Mouse (Mus musculus) leukemia stem cell, adult 10-12 weeks (primary cell): Measurements from ENCODE around the gene Olfr787. TPM values are rescaled to one million over a fixed set of nuclear protein-coding genes. Genes with fewer than 3 reads are reported as not detected.

Experiments used
- polyA plus RNA-seq: library from polyadenylated mRNA; stranded (reverse); fragments of >175 nt; gene quantifications from 2 replicates; pipeline ENCODE4 v1.2.3, GENCODE M21; 2012; ENCODE audit warnings: low replicate concordance

Olfr787 gene
- not detected in 2 replicates for polyA plus RNA-seq

DNA sequence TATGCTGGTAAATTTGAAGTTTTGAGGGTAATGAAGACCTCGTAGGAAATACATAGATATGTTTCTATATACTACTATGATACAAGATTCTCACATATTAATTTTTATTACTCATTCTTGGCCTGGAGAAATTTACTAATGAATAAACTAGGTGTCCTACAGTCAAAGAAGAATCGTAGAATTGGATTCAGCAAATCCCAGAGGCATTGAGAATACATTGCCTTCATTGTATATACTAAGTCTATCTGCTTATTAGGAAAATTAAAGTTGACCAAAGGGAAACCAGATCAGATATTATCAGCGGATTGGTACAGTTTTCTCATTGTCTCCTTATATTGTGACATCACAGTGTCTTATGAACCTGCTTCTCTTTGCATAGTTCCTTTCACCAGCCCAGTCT is at the start of gene Olfr787:
Olfr787 (plus strand) TSS at position 301 of the 400 bp plus-strand sequence.

DNA sequence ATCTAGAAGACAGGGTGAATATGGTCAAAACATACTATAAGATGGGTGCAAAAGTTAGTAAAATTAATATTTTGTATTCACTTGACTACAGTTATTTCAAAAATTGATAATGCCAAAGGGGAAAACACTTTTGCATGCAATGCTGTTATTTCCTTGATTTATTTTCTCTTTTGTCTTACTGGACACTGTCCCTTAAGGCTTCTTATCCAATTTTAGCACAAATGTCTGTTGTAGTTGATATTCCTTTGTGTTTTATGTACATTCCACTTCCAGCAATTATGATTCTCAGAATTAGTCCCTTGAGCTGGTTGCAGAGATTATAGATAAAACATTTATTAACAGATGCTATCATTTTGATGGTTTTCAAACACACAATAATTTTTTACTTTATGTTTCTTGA is 34.7 kb upstream of the Olfr787 start, which contains the start of gene Olfr786:
Olfr786 (plus strand) TSS at position 301 of the 400 bp plus-strand sequence.

DNA sequence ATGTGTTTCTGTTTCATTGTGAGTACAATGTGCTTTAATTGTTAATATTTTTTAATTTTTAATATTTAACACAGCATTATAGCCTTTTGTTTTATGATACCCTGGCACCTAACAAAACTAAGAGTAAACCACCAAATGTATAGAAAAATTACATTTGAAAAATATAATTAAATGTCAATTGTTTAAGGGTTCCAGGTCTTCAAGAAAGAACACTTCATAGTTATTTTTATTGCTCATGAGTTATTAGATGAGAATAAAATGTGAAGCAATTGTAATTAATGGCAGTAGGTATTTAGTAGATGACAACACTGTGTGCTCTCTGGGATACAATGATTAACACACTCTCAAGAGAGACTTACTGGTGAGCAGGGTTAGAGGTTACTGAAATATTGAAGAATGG is 9.0 kb downstream of the Olfr787 start, which contains the start of gene Olfr788:
Olfr788 (plus strand) TSS at position 301 of the 400 bp plus-strand sequence.

DNA sequence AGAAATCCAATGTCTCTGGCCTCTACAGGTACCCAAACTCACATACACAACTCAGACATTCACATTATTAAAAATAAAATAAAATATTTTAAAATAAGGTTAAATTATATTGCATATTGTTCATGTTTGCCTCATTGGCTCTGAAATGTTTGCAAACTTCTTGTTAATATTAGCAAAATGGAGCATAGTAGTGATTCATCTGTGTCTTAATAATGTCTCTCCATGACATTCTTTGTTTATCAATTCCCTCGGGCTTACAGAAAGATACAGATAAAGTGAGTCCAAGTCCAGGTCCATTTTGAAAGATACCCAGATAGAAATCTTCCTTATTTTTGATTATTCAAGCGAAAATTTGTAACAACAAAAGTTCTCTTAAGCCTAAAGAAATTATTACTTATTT is 22.8 kb downstream of the Olfr787 start, which contains the start of gene Olfr789:
Olfr789 (plus strand) TSS at position 301 of the 400 bp plus-strand sequence.

DNA sequence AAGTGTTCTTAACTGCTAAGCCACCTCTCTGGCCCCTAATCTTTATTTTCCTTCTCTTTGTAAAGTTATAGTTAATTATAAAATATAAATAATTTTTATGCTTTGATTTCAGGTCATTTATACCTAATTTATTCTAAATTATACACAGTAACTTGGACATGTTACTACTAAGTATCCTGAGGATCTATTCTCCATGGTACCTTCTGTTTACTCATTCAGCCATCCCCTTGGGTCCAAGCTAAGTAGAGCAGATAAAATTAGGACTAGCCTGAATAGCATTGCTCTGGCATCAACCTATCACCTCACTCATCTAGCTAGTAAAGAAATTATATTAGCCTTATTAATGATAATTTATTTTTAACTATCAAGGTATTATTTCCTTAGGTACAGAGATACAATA is 36.5 kb downstream of the Olfr787 start, which contains the start of gene Olfr790:
Olfr790 (plus strand) TSS at position 301 of the 400 bp plus-strand sequence.

Other genes starting within 250 kb of the Olfr787 start
- not detected in 2 replicates for gene Olfr774, start 225.7 kb upstream of the Olfr787 start, polyA plus RNA-seq
- gene Olfr775, start 213.4 kb upstream of the Olfr787 start, polyA plus RNA-seq, result not detected in 2 replicates
- not detected in 2 replicates for gene Olfr776, start 202.7 kb upstream of the Olfr787 start, polyA plus RNA-seq
- gene Olfr777, start 190.4 kb upstream of the Olfr787 start, polyA plus RNA-seq, result not detected in 2 replicates
- gene Olfr780, start 143.7 kb upstream of the Olfr787 start, polyA plus RNA-seq, result not detected in 2 replicates
- not detected in 2 replicates for gene Olfr781, start 133.0 kb upstream of the Olfr787 start, polyA plus RNA-seq
- not detected in 2 replicates for gene Olfr782, start 113.0 kb upstream of the Olfr787 start, polyA plus RNA-seq
- gene Olfr784, start 77.8 kb upstream of the Olfr787 start, polyA plus RNA-seq, result not detected in 2 replicates
- gene Olfr785, start 56.4 kb upstream of the Olfr787 start, polyA plus RNA-seq, result not detected in 2 replicates
- gene Olfr786, start 34.6 kb upstream of the Olfr787 start, polyA plus RNA-seq, result not detected in 2 replicates
- gene Olfr788, start 9.1 kb downstream of the Olfr787 start, polyA plus RNA-seq, result not detected in 2 replicates
- gene Olfr789, start 22.9 kb downstream of the Olfr787 start, polyA plus RNA-seq, result not detected in 2 replicates
- gene Olfr790, start 36.6 kb downstream of the Olfr787 start, polyA plus RNA-seq, result not detected in 2 replicates
- gene Olfr791, start 59.9 kb downstream of the Olfr787 start, polyA plus RNA-seq, result not detected in 2 replicates
- gene Olfr792, start 77.3 kb downstream of the Olfr787 start, polyA plus RNA-seq, result not detected in 2 replicates
- gene Olfr794, start 105.8 kb downstream of the Olfr787 start, polyA plus RNA-seq, result not detected in 2 replicates
- not detected in 2 replicates for gene Olfr796, start 150.7 kb downstream of the Olfr787 start, polyA plus RNA-seq
- gene Olfr798, start 166.1 kb downstream of the Olfr787 start, polyA plus RNA-seq, result not detected in 2 replicates
- gene Olfr799, start 175.6 kb downstream of the Olfr787 start, polyA plus RNA-seq, result not detected in 2 replicates
- not detected in 2 replicates for gene Olfr800, start 195.8 kb downstream of the Olfr787 start, polyA plus RNA-seq
- 0.06 TPM in 1 of 2 replicates, not detected in the other for gene Olfr801, start 212.0 kb downstream of the Olfr787 start, polyA plus RNA-seq
- 0.05 TPM in 1 of 2 replicates, not detected in the other for gene Olfr802, start 226.3 kb downstream of the Olfr787 start, polyA plus RNA-seq
- gene Olfr803, start 232.4 kb downstream of the Olfr787 start, polyA plus RNA-seq, result not detected in 2 replicates
- gene Olfr804, start 241.3 kb downstream of the Olfr787 start, polyA plus RNA-seq, result not detected in 2 replicates